Comparison of ENCODE assay signal across 18 mouse cellular contexts in the genomic region with DNA sequence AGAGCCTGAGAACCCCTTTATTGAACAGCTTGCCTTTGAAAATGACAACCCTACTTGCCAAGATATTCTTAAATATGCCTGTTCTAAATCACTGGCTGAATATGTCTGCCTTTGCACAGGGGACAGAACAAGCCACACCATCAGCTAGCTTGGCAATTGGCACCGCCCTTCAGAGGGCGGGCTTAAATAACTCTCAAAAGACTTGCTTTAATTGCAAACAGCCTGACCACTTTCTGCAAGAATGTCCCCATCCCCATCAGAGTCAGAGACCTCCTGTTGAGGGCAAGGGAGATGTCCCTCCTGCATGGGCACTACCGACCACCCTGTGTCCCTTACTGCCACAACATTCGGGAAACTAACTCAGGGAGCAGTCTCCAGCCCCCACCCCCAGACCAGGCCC.
DNase-seq lines count a peak whose midpoint lies in the region; ATAC-seq and TF ChIP-seq lines count a peak whose summit lies in the region.
"Had no signal": no experiment of that assay in that cellular context is flagged by ENCODE, and none has a peak within 500 bp of the region (broad histone marks: within the 10 kb centered on the region; RNA-seq: fewer than 3 reads in every experiment).

No protein-coding gene starts in this region.

- no peak for TF ChIP-seq CTCF in intestine, postnatal 0 days (IDR thresholded peaks at IDR 0.05; ENCODE audit: low read depth)

- no peaks in the 10 kb centered on the region for H3K27me3 ChIP-seq in limb, embryonic 14.5 days (ENCODE audit: control insufficient read depth, insufficient read depth, low read length)
- H3K27me3 ChIP-seq in limb, embryonic 10.5 days (ENCODE audit: low read depth, poor library complexity, severe bottlenecking), result no peaks in the 10 kb centered on the region
- no peaks in the 10 kb centered on the region for H3K27me3 ChIP-seq in embryonic facial prominence, embryonic 10.5 days (replicated peaks; ENCODE audit: low read depth, poor library complexity, severe bottlenecking)
- no peaks in the 10 kb centered on the region for H3K27me3 ChIP-seq in embryonic facial prominence, embryonic 11.5 days (ENCODE audit: control insufficient read depth, insufficient read depth, low read length)
- no peaks in the 10 kb centered on the region for H3K27me3 ChIP-seq in intestine, postnatal 0 days (replicated peaks; ENCODE audit: control insufficient read depth, insufficient read depth, low read length)
- H3K27me3 ChIP-seq: embryonic facial prominence, embryonic 12.5 days; forebrain, embryonic 13.5 days; forebrain, embryonic 15.5 days had no signal

- H3K4me1 ChIP-seq in limb, embryonic 14.5 days (ENCODE audit: control insufficient read depth, insufficient read depth, low read length), result 0 out of 2 replicates have a peak, but pooled peaks cover 4% of the 10 kb centered on the region
- H3K4me1 ChIP-seq in limb, embryonic 10.5 days, result peaks cover 7% of the 10 kb centered on the region; the same call in 1 of the 2 replicates
- H3K4me1 ChIP-seq in embryonic facial prominence, embryonic 10.5 days, result peaks cover 13% of the 10 kb centered on the region
- no peaks in the 10 kb centered on the region for H3K4me1 ChIP-seq in embryonic facial prominence, embryonic 11.5 days (ENCODE audit: control insufficient read depth, insufficient read depth, low read length)
- no peaks in the 10 kb centered on the region for H3K4me1 ChIP-seq in intestine, postnatal 0 days (replicated peaks; ENCODE audit: control insufficient read depth, insufficient read depth, low read length)
- H3K4me1 ChIP-seq: embryonic facial prominence, embryonic 12.5 days; forebrain, embryonic 13.5 days; forebrain, embryonic 15.5 days had no signal

- no peak overlapping the region for H3K9ac ChIP-seq in limb, embryonic 14.5 days (ENCODE audit: low read depth, low read length, severe bottlenecking)
- H3K9ac ChIP-seq in embryonic facial prominence, embryonic 11.5 days (replicated peaks; ENCODE audit: low read length), result no peak overlapping the region
- H3K9ac ChIP-seq in intestine, postnatal 0 days (ENCODE audit: low read depth, low read length), result no peak overlapping the region
- H3K9ac ChIP-seq: embryonic facial prominence, embryonic 12.5 days; forebrain, embryonic 13.5 days; forebrain, embryonic 15.5 days; forebrain, postnatal 0 days had no signal

- 0 out of 2 replicates have a peak overlapping the region, but pooled peaks have one; percentile 10 for H3K27ac ChIP-seq in limb, embryonic 14.5 days (replicated peaks; ENCODE audit: low read depth, low read length)
- no peak overlapping the region for H3K27ac ChIP-seq in limb, embryonic 10.5 days
- no peak overlapping the region; the same call in 1 of the 2 replicates for H3K27ac ChIP-seq in embryonic facial prominence, embryonic 10.5 days (replicated peaks)
- H3K27ac ChIP-seq in embryonic facial prominence, embryonic 11.5 days (replicated peaks; ENCODE audit: low read depth, low read length), result no peak overlapping the region
- no peak overlapping the region for H3K27ac ChIP-seq in intestine, postnatal 0 days (ENCODE audit: low read depth, low read length)
- H3K27ac ChIP-seq: embryonic facial prominence, embryonic 12.5 days; forebrain, embryonic 13.5 days; forebrain, embryonic 15.5 days had no signal

- H3K9me3 ChIP-seq in limb, embryonic 14.5 days (ENCODE audit: control insufficient read depth, low read length), result peaks cover 13% of the 10 kb centered on the region; the same call in 1 of the 2 replicates
- peaks cover 6% of the 10 kb centered on the region; the same call in 1 of the 2 replicates for H3K9me3 ChIP-seq in limb, embryonic 10.5 days (replicated peaks)
- H3K9me3 ChIP-seq in embryonic facial prominence, embryonic 10.5 days, result peaks cover 26% of the 10 kb centered on the region
- H3K9me3 ChIP-seq in embryonic facial prominence, embryonic 11.5 days (replicated peaks; ENCODE audit: control insufficient read depth, low read length), result no peaks in the 10 kb centered on the region
- peaks cover 9% of the 10 kb centered on the region for H3K9me3 ChIP-seq in intestine, postnatal 0 days (ENCODE audit: control insufficient read depth)
- H3K9me3 ChIP-seq: forebrain, embryonic 13.5 days; forebrain, embryonic 15.5 days had no signal

- WGBS in limb, embryonic 14.5 days, result 65% methylated on average over 4 of the region's 4 CpGs
- WGBS in limb, embryonic 10.5 days, result 85% methylated on average over 4 of the region's 4 CpGs
- WGBS in embryonic facial prominence, embryonic 10.5 days, result 65% methylated on average over 4 of the region's 4 CpGs
- 52% methylated on average over 4 of the region's 4 CpGs for WGBS in embryonic facial prominence, embryonic 11.5 days
- 84% methylated on average over 4 of the region's 4 CpGs for WGBS in intestine, postnatal 0 days

- no peak overlapping the region for H3K4me2 ChIP-seq in limb, embryonic 14.5 days (replicated peaks; ENCODE audit: low read depth, low read length, severe bottlenecking)
- no peak overlapping the region for H3K4me2 ChIP-seq in embryonic facial prominence, embryonic 11.5 days (ENCODE audit: low read depth, low read length)
- no peak overlapping the region for H3K4me2 ChIP-seq in intestine, postnatal 0 days (replicated peaks; ENCODE audit: low read depth)
- H3K4me2 ChIP-seq: embryonic facial prominence, embryonic 12.5 days; forebrain, embryonic 13.5 days; forebrain, embryonic 15.5 days had no signal

- H3K4me3 ChIP-seq in limb, embryonic 14.5 days (replicated peaks; ENCODE audit: low read length), result no peak overlapping the region
- H3K4me3 ChIP-seq in limb, embryonic 10.5 days, result no peak overlapping the region
- no peak overlapping the region for H3K4me3 ChIP-seq in embryonic facial prominence, embryonic 10.5 days
- no peak overlapping the region for H3K4me3 ChIP-seq in embryonic facial prominence, embryonic 11.5 days (ENCODE audit: low read depth, low read length)
- H3K4me3 ChIP-seq in intestine, postnatal 0 days (ENCODE audit: low read depth, low read length), result no peak overlapping the region
- H3K4me3 ChIP-seq: embryonic facial prominence, embryonic 12.5 days; forebrain, embryonic 13.5 days; forebrain, embryonic 15.5 days had no signal

- no peak for ATAC-seq in limb, embryonic 14.5 days (ENCODE audit: low FRiP score, low read depth)
- ATAC-seq in embryonic facial prominence, embryonic 11.5 days (replicated peaks; ENCODE audit: insufficient number of reproducible peaks, low FRiP score, low TSS enrichment, low read depth), result no peak
- no peak for ATAC-seq in intestine, postnatal 0 days
- ATAC-seq: forebrain, embryonic 13.5 days; forebrain, embryonic 15.5 days; forebrain, postnatal 0 days had no signal

- TF ChIP-seq POLR2A in limb, embryonic 14.5 days (IDR thresholded peaks at IDR 0.05; ENCODE audit: borderline replicate concordance, extremely low read depth, insufficient read depth, insufficient read length), result no peak

- no peak for DNase-seq in limb, embryonic 14.5 days (ENCODE audit: low spot score)
- DNase-seq in limb, embryonic 10.5 days (ENCODE audit: low spot score), result no peak
- DNase-seq in embryonic facial prominence, embryonic 10.5 days (ENCODE audit: low spot score), result peak; percentile 25
- peak; percentile 54 for DNase-seq in embryonic facial prominence, embryonic 11.5 days (ENCODE audit: low spot score)
- no peak for DNase-seq in adrenal gland, adult 8-10 months
- DNase-seq: adrenal gland, adult 2 months; adrenal gland, postnatal 14 days; adrenal gland, postnatal 36 days; cerebellum, adult 11-12 months; cerebellum, adult 2 months; cerebellum, adult 9-10 months; cerebellum, postnatal 10 days; cerebellum, postnatal 25 days; forebrain, postnatal 0 days had no signal

- H3K36me3 ChIP-seq in limb, embryonic 14.5 days (ENCODE audit: control insufficient read depth, insufficient read depth, low read length), result no peaks in the 10 kb centered on the region
- H3K36me3 ChIP-seq in limb, embryonic 10.5 days, result no peaks in the 10 kb centered on the region
- H3K36me3 ChIP-seq in embryonic facial prominence, embryonic 10.5 days (replicated peaks), result no peaks in the 10 kb centered on the region
- H3K36me3 ChIP-seq in embryonic facial prominence, embryonic 11.5 days (replicated peaks; ENCODE audit: control insufficient read depth, insufficient read depth, low read depth, low read length), result no peaks in the 10 kb centered on the region
- H3K36me3 ChIP-seq in intestine, postnatal 0 days (ENCODE audit: control insufficient read depth, insufficient read depth), result no peaks in the 10 kb centered on the region
- H3K36me3 ChIP-seq: embryonic facial prominence, embryonic 12.5 days; forebrain, embryonic 15.5 days had no signal

Comparison
In these comparisons a context has a peak if more than half of its experiments do, and no peak if none do; other contexts are left out.
1. DNase-seq: peak in embryonic facial prominence, embryonic 10.5 days (single experiment) and embryonic facial prominence, embryonic 11.5 days (single experiment); none in limb, embryonic 14.5 days (single experiment), limb, embryonic 10.5 days (single experiment) and adrenal gland, adult 8-10 months (single experiment).